Mouse (Mus musculus): Measurements from ENCODE around the gene Commd9.
A peak's percentile ranks its signal among the peaks of the same experiment; 100 is the strongest.

Gene Commd9

DNA sequence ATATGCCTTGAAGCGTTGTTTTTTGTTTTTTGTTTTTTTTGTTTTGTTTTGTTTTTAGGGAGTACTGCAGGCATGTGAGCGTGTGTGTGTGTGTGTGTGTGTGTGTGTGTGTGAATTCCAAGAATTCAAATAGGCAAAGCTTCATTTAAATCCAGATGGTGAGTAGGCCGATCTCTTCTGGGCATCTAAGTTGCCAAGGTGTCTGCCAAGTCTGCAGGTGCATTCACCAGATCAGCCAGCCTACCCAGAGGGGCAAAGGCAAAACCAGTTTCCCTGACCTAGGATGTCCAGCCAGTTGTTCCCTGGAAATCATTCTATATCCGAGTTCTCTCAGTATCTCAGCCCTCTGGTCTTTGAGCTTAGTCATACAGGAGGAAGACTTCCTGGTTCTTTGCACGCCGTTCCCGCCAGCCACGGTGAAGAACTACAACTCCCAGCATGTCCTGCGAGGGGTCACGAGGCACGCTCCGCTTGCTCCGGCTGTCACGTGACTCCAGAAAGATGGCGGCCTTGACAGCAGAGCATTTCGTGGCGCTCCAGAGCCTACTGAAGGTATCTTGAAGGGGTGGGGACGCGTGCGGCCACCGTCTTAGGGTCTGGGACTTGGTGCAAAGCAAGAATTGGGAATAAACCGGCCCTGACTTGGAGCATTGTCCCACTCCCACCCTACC lies at the start of gene Commd9:
Commd9 (plus strand) TSS at position 480 of the 671 bp plus-strand sequence.
- DNase-seq (ENCODE audit: low spot score) = peak; percentile 92

GRCm38 (mm10) chr2:101842756-101843155 lies 43.3 kb upstream of the Commd9 start:
- no peak for DNase-seq (ENCODE audit: low spot score)

DNA sequence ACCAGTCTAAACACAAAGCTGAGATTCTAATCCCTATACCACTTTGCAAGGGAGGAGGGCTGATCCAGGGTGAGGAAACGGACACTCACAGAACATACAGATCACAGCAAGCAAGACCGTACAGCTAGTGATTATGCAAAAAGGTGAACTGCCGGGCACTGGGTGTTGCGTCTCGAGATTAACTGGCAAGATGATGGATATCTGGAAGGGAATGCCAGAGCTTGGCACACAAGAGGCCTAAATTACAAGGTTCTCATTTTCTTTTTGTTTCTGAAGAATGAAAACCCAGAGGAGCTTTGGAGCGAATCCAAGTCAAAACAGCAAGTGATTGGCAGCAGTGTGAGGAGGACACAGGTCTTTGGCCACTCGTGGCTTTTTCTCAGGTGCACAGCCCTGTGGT lies 31.3 kb upstream of the Commd9 start:
- DNase-seq (ENCODE audit: low spot score) = no peak

GRCm38 (mm10) chr2:101856174-101856573 lies 29.9 kb upstream of the Commd9 start:
- DNase-seq (ENCODE audit: low spot score) = no peak

DNA sequence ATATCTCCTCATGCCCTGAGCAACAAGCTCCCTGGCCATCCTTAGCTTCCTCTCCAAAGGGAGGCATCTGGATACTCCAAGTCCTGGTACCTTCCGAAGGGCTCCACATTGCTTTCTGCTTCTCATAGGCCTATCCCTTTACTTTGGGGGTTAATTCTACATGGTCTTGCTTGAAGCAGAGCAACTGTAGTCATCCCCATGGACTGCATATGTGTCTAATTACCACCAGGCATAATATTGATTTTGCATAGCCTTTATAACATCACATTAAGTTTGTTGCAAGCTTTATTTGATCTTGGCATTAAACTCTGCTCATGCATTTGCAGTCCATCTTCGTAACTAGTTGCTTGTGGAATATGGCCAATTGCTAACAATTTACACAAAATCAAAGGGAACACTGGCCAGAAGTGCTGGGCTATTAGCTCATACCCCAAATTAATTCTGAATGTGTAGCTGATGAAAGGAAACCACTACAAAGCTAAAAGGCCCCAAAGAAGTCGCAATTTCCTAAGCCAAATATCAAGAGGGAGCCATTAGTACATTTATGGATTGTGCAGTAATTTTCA lies 25.0 kb upstream of the Commd9 start:
- no peak for DNase-seq (ENCODE audit: low spot score)

DNA sequence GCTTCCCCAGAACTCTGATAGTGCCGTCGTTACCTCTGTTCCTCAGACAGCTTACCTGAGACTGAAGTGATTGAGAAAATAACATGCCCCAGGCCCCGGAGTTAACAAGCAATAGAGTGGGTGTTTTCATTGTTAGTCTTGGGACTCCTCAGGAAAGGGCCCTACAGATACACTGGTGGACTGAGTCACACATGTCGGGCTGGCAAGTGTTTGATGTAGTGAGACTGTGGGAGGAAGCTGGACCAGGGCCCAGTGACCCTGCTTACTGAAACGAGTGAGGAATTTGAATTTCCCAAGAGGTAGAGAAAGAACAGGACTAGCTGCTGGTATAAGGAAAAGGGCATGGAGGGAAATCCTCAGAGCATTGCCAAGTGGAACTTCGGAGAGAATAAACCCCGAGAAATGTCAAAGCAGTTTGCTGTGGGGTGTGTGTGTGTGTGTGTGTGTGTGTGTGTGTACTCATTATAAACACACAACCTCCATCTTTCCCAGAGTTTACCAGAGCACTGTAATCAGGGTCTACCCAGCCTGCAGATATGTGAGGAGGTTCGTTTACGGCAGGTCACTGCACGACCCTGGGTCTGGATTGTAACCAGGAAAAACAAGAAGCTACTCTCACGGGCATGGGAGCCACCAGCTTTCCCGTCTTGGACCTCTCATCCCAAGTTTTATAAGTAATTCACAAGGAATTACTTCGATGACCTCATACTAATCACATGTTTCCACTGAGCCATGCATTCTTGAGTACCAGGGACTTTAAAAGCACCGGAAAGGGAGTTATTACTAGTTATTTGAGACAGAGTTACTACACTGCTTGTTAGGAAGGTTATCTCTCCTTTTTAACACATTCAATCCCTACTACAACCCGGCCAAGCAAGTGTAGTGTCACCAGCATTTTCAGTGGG lies 23.6 kb upstream of the Commd9 start:
- DNase-seq (ENCODE audit: low spot score) = no peak

GRCm38 (mm10) chr2:101868683-101869082 lies 17.4 kb upstream of the Commd9 start:
- DNase-seq (ENCODE audit: low spot score) = no peak

DNA sequence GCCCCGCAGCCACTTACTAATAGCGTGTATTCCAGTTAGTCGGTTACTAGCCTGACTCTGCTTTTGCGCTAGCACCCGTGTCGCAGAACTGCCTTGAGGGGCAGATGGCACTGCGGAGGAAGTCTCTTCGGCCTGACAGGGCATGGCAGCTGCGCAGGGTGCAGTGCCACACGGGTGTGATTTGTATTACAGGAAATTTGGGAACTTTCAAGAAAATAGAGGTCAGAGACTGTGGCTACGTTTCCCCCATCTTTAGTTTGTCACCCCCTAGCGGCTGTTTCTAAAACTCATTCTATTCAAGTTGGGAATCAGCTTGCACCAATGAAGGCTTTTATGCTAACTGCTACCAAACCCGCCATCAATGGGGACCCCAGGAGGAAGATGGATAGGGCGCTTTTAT lies 14.9 kb upstream of the Commd9 start:
- peak; percentile 85 for DNase-seq (ENCODE audit: low spot score)

- DNase-seq (ENCODE audit: low spot score) = no peak
Observed at GRCm38 (mm10) chr2:101881471-101882162, 4.4 kb upstream of the Commd9 start.

- no peak for DNase-seq (ENCODE audit: low spot score)
Observed at GRCm38 (mm10) chr2:101882998-101883397, 3.0 kb upstream of the Commd9 start, which contains the start of gene Prr5l. Prr5l (minus strand) TSS chr2:101883027.

- DNase-seq (ENCODE audit: low spot score) = no peak
Observed at GRCm38 (mm10) chr2:101884286-101884685, 1.8 kb upstream of the Commd9 start.

DNA sequence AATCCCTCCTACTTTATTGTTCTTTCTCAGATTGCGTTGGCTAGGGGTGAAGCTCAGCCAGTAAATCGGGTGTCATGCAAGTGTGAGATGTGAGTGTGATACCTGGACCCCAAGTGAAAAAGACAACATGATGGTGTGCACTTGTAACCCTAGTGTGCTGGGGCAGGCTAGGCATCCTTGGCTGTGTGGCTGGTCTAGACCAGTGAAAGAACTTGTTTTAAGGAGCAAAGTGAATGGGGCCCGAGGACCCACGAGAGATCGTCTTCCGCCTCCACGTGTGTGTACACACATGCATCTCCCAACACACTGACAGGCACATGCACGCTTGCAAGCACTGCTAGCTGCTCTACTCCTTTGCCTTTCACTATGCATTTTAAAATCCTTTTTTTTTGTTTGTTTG lies 2.8 kb downstream of the Commd9 start:
- DNase-seq (ENCODE audit: low spot score) = no peak

DNA sequence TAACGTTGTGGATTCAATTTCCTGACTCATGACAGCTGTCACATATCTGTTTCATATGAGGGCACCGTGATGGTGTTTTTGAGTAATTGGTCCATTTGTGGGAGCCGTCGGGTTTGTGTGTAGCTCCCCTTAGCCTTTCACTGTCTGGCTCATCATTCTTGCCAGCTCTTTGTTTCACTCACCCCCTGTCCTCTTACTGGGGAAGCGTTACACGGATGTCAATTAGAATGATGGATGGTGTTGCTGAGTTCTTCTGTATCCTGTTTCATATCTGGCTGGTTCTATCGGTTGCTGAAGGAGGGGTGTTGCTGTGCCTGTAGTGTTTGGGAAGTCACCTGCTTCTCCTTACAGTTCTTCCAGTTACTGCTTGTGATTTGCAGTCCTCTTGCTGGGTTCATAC lies 5.1 kb downstream of the Commd9 start:
- no peak for DNase-seq (ENCODE audit: low spot score)

- no peak for DNase-seq (ENCODE audit: low spot score)
Observed at GRCm38 (mm10) chr2:101894126-101894525, 8.1 kb downstream of the Commd9 start.

DNA sequence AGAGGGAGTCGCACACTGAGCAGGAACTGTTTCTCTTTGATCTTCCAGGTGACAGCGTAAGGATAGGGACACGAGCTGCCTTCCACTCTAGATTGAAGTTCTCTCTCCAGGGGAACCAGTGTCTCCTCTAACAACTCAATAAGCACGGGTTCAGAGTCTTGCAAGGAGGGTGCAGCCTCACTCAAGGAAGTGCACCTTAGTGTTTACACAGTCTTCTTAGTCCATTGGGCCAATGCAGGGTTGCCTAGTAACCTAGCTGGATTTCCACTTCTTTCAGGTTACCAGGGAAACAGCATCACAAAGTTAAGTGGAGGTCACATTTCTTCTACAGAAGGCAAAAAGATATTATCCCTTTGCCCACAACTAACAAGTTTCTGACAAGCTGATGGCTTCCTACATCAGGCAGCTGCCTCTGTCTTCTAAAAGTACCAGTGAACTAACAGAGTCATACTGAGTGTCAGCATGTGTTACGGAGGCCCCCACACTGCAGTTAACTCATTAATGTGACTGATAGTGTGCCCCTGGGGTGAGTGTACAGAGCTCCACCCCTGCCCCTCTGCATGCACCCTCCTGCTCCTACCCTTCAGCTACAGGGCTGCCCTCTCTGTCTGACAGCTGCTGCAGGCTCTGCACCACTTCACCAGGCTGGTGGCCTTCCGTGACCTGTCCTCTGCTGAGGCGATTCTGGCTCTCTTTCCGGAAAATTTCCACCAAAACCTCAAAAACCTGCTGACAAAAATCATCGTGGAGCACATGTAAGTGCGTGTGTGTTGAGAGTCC lies 10.6 kb downstream of the Commd9 start:
- DNase-seq (ENCODE audit: low spot score) = no peak

GRCm38 (mm10) chr2:101902196-101902595 lies 16.1 kb downstream of the Commd9 start:
- no peak for DNase-seq (ENCODE audit: low spot score)

- peak; percentile 95 for DNase-seq (ENCODE audit: low spot score)
Observed at GRCm38 (mm10) chr2:101905534-101906378, 19.7 kb downstream of the Commd9 start.

DNA sequence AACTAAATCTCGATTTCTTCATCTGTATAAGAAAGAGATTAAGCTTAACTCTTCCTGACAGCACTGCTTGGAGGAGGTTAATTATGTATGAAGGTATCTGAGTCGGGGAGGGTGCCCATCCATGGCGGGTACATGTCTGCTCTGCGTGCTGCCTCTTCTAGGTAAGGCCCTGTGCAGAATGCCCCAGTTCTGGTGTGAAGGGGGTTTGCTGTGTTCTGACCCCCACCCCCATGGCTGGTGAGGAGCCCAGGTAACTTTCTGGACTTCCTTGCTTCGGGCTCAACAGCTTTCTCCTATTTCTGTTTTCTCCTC lies 20.3 kb downstream of the Commd9 start:
- DNase-seq (ENCODE audit: low spot score) = no peak

- peak; percentile 15 for DNase-seq (ENCODE audit: low spot score)
Observed at GRCm38 (mm10) chr2:101907386-101908022, 21.5 kb downstream of the Commd9 start.

DNA sequence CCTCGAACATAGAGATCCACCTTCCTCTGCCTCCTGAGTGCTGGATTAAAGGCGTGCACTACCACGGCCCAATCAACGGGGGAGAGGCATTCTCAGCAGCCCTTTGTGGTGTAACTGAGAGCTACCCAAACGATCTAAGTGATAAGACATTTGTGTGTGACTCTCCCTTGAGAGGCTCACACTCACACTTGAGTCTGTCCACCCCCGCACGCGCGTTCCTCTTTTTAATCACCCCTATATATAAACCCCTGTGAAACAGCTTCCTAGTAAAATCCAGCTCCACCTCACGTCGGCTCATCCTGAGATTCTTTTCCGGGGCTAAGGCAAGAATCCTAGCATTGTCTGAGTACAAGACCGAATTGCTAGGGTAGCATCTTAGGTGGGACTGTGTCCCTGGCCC lies 22.7 kb downstream of the Commd9 start:
- no peak for DNase-seq (ENCODE audit: low spot score)
